Mouse (Mus musculus) ES-E14 (cell line): ENCODE results near the gene Shisa8. TPM values are rescaled to one million over a fixed set of nuclear protein-coding genes. Genes with fewer than 3 reads are reported as not detected.
A peak's percentile ranks its signal among the peaks of the same experiment; 100 is the strongest.

Experiments
- DNase-seq: peaks from one replicate; pipeline ENCODE4 v3.0.0-alpha.2; 2013; ENCODE audit warnings: low read depth, low spot score
- H3K27ac ChIP-seq: 2 replicates; pipeline ENCODE4 v1.5.1; 2012; ENCODE audit warnings: low read depth, mild to moderate bottlenecking, low read length, moderate library complexity, mixed read lengths; ENCODE audit not compliant: poor library complexity, insufficient read depth, severe bottlenecking
- H3K36me3 ChIP-seq: 2 replicates; pipeline ENCODE4 v1.6.1; 2012; ENCODE audit warnings: mild to moderate bottlenecking, low read length, moderate library complexity, mixed read lengths; ENCODE audit not compliant: control insufficient read depth, poor library complexity, insufficient read depth, severe bottlenecking
- H3K4me1 ChIP-seq, 2 experiments: fragments of 150-350 bp in 1 of 2; sonication (generic) in 1 of 2; 2 replicates each; pipeline ENCODE4 v1.6.1; 2012; ENCODE audit warnings: low read length in 2 of 2, mild to moderate bottlenecking in 1 of 2, mixed read lengths in 1 of 2; ENCODE audit not compliant: control insufficient read depth in 2 of 2, insufficient read depth in 2 of 2, poor library complexity in 1 of 2
- H3K4me3 ChIP-seq, 2 experiments: fragments of 150-350 bp in 1 of 2; sonication (generic) in 1 of 2; 2 replicates each; pipeline ENCODE4 v1.5.1; 2012; ENCODE audit warnings: low read length in 2 of 2, low read depth in 1 of 2, mild to moderate bottlenecking in 1 of 2, mixed read lengths in 1 of 2; ENCODE audit not compliant: insufficient read depth in 1 of 2, poor library complexity in 1 of 2, severe bottlenecking in 1 of 2
- H3K9ac ChIP-seq: 2 replicates; pipeline ENCODE4 v1.6.1; 2012; ENCODE audit warnings: low read depth, mild to moderate bottlenecking, low read length, mixed read lengths; ENCODE audit not compliant: poor library complexity, insufficient read depth, severe bottlenecking
- H3K9me3 ChIP-seq: fragments of 150-350 bp; sonication (generic); 2 replicates; pipeline ENCODE4 v1.6.1; 2012; ENCODE audit warnings: low read depth, mild to moderate bottlenecking, low read length; ENCODE audit not compliant: control insufficient read depth, insufficient read depth
- CHD2 ChIP-seq: IDR thresholded peaks from 2 replicates; pipeline ENCODE4 v1.6.1; 2014; ENCODE audit warnings: mild to moderate bottlenecking, low read depth, low read length, inconsistent platforms
- HCFC1 ChIP-seq: IDR thresholded peaks from 2 replicates; pipeline ENCODE4 v1.6.1; 2012; ENCODE audit warnings: low read length, inconsistent platforms, borderline replicate concordance; ENCODE audit not compliant: insufficient read depth
- MAFK ChIP-seq: IDR thresholded peaks from 2 replicates; pipeline ENCODE4 v1.6.1; 2014; ENCODE audit warnings: mild to moderate bottlenecking, low read depth, low read length, inconsistent platforms; ENCODE audit not compliant: insufficient read depth
- ZC3H11A ChIP-seq: IDR thresholded peaks from 2 replicates; pipeline ENCODE4 v1.6.1; 2012; ENCODE audit warnings: low read depth, mild to moderate bottlenecking, inconsistent platforms, low read length, borderline replicate concordance
- ZNF384 ChIP-seq: IDR thresholded peaks from 2 replicates; pipeline ENCODE4 v1.6.1; 2012; ENCODE audit warnings: low read depth, low read length, inconsistent platforms
- in situ Hi-C, 2 experiments: fragments of 600-800 bp; cut with MboI; formaldehyde crosslinking; loops; one replicate each; pipeline ENCODE4 v1.15.1; 2025; ENCODE audit warnings: low sequenced_read_pairs in 2 of 2, inconsistent platforms in 1 of 2; ENCODE audit not compliant: unreplicated experiment in 2 of 2
- total RNA-seq: library from RNA; depleted of rRNA; stranded (reverse); fragments of 300-350 nt; gene quantifications from 2 replicates; pipeline ENCODE4 v1.2.3, GENCODE M21; 2012

The Shisa8 gene
- total RNA-seq, 1 experiment: 4.1 TPM

DNA sequence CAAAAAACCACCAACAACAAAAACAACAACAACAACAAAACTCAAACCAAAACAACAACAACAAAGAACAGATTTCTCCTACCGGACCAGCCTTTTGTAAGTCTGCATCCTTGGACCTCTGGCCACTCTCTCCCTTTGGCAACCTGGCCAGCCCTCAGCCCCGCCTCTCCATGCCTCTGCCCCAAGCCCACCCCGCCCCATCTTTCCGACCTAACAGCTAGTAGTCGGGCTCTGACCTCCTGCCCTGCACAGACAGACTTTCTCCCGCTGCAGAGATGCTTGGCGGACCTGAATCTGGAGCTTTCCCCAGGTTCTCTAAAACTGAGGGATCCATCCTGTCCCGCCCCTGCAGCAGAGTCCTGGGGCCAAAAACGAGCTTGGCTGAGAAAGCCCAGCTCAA lies 5.4 kb upstream of the Shisa8 start:
- H3K4me1 ChIP-seq: peaks cover 6 to 47% of the 10 kb centered on the region in 2 experiments; a peak in 3 of 4 replicates

DNA sequence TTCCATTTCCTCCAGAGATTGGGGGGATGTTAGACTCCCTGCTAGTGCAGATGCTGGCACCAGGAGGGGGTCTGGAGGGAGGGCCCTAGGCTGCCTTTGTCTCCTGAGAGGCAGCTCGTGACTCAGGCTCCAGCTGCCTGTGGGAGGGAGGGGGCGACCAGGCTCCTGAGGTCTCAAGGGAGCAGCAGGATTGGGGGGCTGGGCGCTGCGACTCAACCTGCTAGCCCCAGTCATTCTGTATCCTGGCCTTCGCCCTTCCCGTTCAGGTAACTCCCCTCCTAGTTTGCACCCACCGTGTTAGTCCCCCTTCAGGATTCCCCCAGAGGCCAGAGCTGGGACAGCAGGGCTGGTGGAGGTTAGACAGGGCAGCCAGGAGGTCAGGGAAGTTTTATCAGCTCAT lies 4.4 kb upstream of the Shisa8 start:
- no peak overlapping the region for H3K27ac ChIP-seq
- no peak for TF ChIP-seq ZNF384
- no peak for TF ChIP-seq CHD2
- TF ChIP-seq MAFK: no peak
- no peaks in the 10 kb centered on the region for H3K36me3 ChIP-seq
- peaks cover 6 to 45% of the 10 kb centered on the region in 2 experiments; a peak in 3 of 4 replicates for H3K4me1 ChIP-seq
- H3K9ac ChIP-seq: no peak overlapping the region
- no peak overlapping the region for H3K4me3 ChIP-seq
- H3K9me3 ChIP-seq: no peaks in the 10 kb centered on the region
- in situ Hi-C loops: no loop called here
- no peak for DNase-seq

More for the DNA sequence above, 5.4 kb upstream of the Shisa8 start:
- DNase-seq: no peak
- Histone ChIP-seq H3K9ac (no peak overlapping the region), H3K36me3 (no peaks in the 10 kb centered on the region), H3K4me3 (no peak overlapping the region), H3K27ac (no peak overlapping the region), H3K9me3 (no peaks in the 10 kb centered on the region)
- TF ChIP-seq ZC3H11A: no peak
- no peak for TF ChIP-seq HCFC1
- TF ChIP-seq ZNF384: no peak
- TF ChIP-seq CHD2: no peak
- TF ChIP-seq MAFK: no peak
- in situ Hi-C loops: no loop called here

DNA sequence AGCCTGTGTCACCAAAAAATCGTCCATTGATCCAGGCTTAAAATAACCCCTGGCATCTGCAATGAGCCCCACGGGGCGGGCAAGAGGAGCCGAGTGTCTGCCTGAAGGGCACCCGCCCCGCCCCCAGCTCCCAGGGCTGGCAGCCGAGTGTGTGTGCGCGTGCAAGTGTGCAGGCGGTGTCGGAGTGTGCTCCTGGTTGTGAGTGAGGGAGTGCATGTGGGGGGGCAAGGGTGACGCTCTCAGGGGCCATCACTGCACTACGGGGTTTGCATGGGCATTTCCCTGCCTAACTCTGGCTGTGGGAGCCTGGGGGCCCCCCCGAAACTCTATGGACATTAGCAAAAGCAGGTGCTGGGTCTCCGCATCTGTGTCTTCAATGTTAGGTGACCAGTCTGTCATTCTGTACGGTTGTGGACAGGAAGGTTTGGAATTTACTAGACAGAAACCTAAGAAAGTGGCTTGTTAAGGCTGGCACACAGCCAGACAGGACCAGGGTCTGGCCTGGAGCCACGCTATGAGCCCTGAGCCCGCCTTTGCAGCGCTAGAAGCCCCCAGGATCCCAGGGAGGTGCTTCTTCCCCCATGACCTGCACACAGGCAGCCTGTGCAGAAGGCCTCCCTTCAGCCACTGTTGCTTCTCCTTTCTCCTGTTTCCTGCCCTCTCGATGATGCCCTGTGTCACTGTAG lies 3.7 kb upstream of the Shisa8 start:
- TF ChIP-seq ZC3H11A (no peak), HCFC1 (no peak), MAFK (no peak), ZNF384 (no peak), CHD2 (no peak)
- Histone ChIP-seq H3K9ac (no peak overlapping the region), H3K4me1 (peaks cover 8 to 44% of the 10 kb centered on the region in 2 experiments; a peak in 3 of 4 replicates), H3K4me3 (peak overlapping the region in 1 of 2 experiments; percentile 11; a peak in 1 of 4 replicates), H3K36me3 (no peaks in the 10 kb centered on the region), H3K9me3 (no peaks in the 10 kb centered on the region), H3K27ac (no peak overlapping the region)
- no peak for DNase-seq
- in situ Hi-C loops: no loop called here

DNA sequence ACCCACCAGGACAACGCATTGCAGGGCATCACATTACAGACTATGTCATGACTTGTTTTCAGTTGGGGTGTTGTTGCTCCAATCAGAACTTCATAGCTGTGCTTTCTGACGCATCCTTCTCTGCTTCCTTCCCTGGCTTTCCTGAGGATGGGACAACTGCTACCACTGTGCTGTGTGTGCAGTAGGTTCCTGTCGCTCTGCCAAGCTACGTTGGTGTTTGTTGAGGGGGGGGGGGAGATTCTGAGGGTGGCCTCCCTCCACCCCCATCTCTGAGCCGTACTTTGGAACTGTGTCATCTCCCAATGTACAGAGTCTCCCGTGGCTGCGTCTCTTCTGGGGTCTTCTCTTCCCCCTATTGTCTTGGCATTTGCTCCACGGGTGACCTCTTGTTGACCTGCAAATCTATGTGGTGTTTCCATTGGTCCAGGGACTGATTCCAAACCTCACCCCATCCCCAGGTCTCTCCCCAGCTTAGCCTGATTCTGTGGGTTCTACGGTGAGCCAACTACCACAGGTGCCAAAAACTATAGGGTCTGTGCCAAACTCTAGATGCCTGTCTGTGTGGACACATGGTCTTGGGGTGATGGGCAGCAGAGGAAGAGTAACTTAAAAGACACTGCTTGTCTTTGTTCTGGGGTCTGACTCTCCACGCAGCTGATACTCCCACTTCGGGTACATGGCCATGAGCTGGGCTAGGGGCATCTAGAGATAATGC lies 2.9 kb upstream of the Shisa8 start:
- H3K27ac ChIP-seq: no peak overlapping the region
- peaks cover 8 to 37% of the 10 kb centered on the region in 2 experiments; a peak in 3 of 4 replicates for H3K4me1 ChIP-seq
- H3K4me3 ChIP-seq: no peak overlapping the region
- TF ChIP-seq ZC3H11A: no peak
- TF ChIP-seq HCFC1: no peak
- TF ChIP-seq ZNF384: no peak
- no peak for TF ChIP-seq CHD2
- no peak for TF ChIP-seq MAFK
- in situ Hi-C loops: no loop called here
- no peaks in the 10 kb centered on the region for H3K36me3 ChIP-seq
- no peak overlapping the region for H3K9ac ChIP-seq
- DNase-seq: no peak
- H3K9me3 ChIP-seq: no peaks in the 10 kb centered on the region
